Mouse (Mus musculus) stomach, postnatal 0 days (tissue): ENCODE data around the gene Tnip1. TPM values are rescaled to one million over a fixed set of nuclear protein-coding genes. Genes with fewer than 3 reads are reported as not detected.

Experiments
- ATAC-seq: fragments of 200-750 bp; cut with Nextera tagmentation; 2 replicates; pipeline ENCODE4 v1.8.0; 2017; ENCODE audit not compliant: low FRiP score, low TSS enrichment
- DNase-seq: peaks from one replicate; pipeline ENCODE4 v3.0.0-alpha.2; 2016; ENCODE audit warnings: low spot score
- H3K27ac ChIP-seq: fragments of 300-500 bp; sonication (generic); replicated peaks from 2 replicates; pipeline ENCODE4 v1.5.1; 2014; ENCODE audit warnings: mild to moderate bottlenecking, control low read depth
- H3K27me3 ChIP-seq: fragments of 300-500 bp; sonication (generic); 2 replicates; pipeline ENCODE4 v1.6.1; 2014; ENCODE audit warnings: low read length; ENCODE audit not compliant: control insufficient read depth, insufficient read depth
- H3K36me3 ChIP-seq: fragments of 300-500 bp; sonication (generic); 2 replicates; pipeline ENCODE4 v1.6.1; 2014; ENCODE audit warnings: low read length, mixed read lengths; ENCODE audit not compliant: control insufficient read depth, insufficient read depth
- H3K4me1 ChIP-seq: fragments of 300-500 bp; sonication (generic); replicated peaks from 2 replicates; pipeline ENCODE4 v1.6.1; 2014; ENCODE audit warnings: antibody characterized with exemption; ENCODE audit not compliant: control insufficient read depth, insufficient read depth
- H3K4me2 ChIP-seq: fragments of 300-500 bp; sonication (generic); replicated peaks from 2 replicates; pipeline ENCODE4 v1.6.1; 2014; ENCODE audit warnings: low read depth, mild to moderate bottlenecking, control low read depth, moderate library complexity
- H3K4me3 ChIP-seq: fragments of 300-500 bp; sonication (generic); 2 replicates; pipeline ENCODE4 v1.5.1; 2014; ENCODE audit warnings: low read depth, low read length, control low read depth
- H3K9ac ChIP-seq: fragments of 300-500 bp; sonication (generic); 2 replicates; pipeline ENCODE4 v1.6.1; 2014; ENCODE audit warnings: mild to moderate bottlenecking, low read length, control low read depth, mixed read lengths
- H3K9me3 ChIP-seq: fragments of 300-500 bp; sonication (generic); 2 replicates; pipeline ENCODE4 v1.6.1; 2016; ENCODE audit warnings: low read length; ENCODE audit not compliant: control insufficient read depth
- CTCF ChIP-seq: IDR thresholded peaks from 2 replicates; pipeline ENCODE4 v1.5.1; 2016; ENCODE audit warnings: antibody characterized with exemption, low read depth, mild to moderate bottlenecking, moderate library complexity
- EP300 ChIP-seq: optimal IDR thresholded peaks from 2 replicates; pipeline ENCODE3; 2016; ENCODE audit warnings: antibody characterized with exemption
- WGBS: fragments of 180-500 bp; shearing (Covaris S2); extraction: QIAGEN DNeasy Blood & Tissue Kit; methylation state at CpG from one replicate; pipeline ENCODE4 v1.1.7; 2014; 5-methylcytosine and 5-hydroxymethylcytosine counted together
- polyA plus RNA-seq: library from polyadenylated mRNA; unstranded; fragments of >200 nt; fragmentation: Nextera tagmentation; extraction: Ambion mirVana; gene quantifications from 2 replicates; pipeline ENCODE4 v1.2.1, GENCODE M21; 2015

Gene Tnip1
- polyA plus RNA-seq, 1 experiment from 2014 or later = 14.7 TPM

DNA sequence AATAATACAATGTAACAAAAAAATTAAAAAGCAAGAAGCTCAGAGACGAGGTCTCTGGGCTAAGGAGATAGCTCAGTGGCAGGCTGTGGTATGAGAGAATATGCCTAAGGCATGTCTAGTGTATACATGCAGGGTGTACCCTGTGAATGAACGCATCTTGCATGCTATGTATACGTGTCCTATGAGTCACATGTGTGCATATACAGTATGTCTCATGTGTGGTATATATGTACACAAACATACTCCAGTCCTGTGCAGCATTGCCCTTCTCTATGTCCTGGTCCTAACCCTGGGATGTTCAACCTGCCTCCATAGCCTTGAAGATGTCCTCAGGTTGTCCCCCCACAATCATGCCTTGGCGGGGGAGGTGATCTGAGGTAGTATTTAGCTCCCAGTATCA lies 21.9 kb upstream of the Tnip1 start:
- no peaks in the 10 kb centered on the region for H3K4me1 ChIP-seq
- H3K4me2 ChIP-seq = no peak overlapping the region
- H3K9ac ChIP-seq = no peak overlapping the region
- peaks cover 22% of the 10 kb centered on the region for H3K36me3 ChIP-seq
- DNase-seq = no peak
- whole genome bisulfite sequencing = 48% methylated on average over 4 of the region's 4 CpGs
- ATAC-seq = peak; percentile 51; the same call in 1 of the 2 replicates
- no peak for TF ChIP-seq CTCF
- no peak for TF ChIP-seq EP300
- H3K27ac ChIP-seq = no peak overlapping the region
- H3K4me3 ChIP-seq = no peak overlapping the region
- no peaks in the 10 kb centered on the region for H3K27me3 ChIP-seq
- H3K9me3 ChIP-seq = no peaks in the 10 kb centered on the region

DNA sequence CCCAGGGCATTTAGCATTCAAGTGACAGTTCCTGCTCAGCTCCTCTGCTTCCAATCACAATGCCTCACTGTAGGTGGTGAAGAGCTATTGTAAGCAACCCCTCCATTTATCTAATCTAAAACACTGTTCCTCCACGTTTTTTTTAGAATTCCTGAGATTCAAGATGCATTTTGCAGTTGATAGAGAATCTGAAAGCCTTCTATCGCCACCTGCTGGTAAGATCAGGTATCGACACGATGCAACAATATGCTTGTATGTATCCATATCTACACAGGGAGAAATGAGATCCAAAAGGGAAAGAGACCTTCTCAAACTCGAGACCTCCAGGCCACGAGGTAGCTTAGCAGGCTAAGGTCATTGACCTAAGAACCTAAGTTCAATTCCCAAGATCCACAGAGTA lies 21.4 kb upstream of the Tnip1 start:
- 1% methylated on average over 6 of the region's 6 CpGs for WGBS
- Histone ChIP-seq H3K4me1 (no peaks in the 10 kb centered on the region), H3K4me2 (no peak overlapping the region), H3K9me3 (no peaks in the 10 kb centered on the region), H3K27me3 (no peaks in the 10 kb centered on the region), H3K36me3 (peaks cover 22% of the 10 kb centered on the region), H3K9ac (no peak overlapping the region), H3K27ac (no peak overlapping the region), H3K4me3 (no peak overlapping the region)
- TF ChIP-seq EP300 (no peak), CTCF (peak; percentile 95)
- ATAC-seq = no peak
- peak; percentile 80 for DNase-seq

DNA sequence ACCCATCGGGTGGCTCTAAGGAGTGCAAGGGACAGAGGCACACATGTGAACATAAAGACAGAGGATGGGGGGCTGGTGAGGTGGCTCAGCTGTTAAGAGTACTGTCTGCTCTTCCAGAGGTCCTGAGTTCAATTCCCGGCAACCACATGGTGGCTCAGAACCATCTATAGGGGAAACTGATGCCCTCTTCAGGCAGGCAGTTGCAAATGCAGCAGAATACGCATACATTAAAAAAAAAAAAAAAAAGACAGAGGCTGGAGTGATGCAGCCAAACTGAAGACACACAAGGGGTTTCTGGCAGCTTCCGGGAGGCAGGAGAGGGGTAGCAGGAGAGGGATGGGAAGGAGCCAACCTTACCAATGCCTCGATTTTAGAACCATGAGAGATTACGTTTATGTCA lies 19.8 kb upstream of the Tnip1 start:
- no peak overlapping the region for H3K4me2 ChIP-seq
- H3K27me3 ChIP-seq = no peaks in the 10 kb centered on the region
- TF ChIP-seq CTCF (peak; percentile 40), EP300 (no peak)
- DNase-seq (no peak), ATAC-seq (no peak)
- H3K4me3 ChIP-seq = no peak overlapping the region
- H3K9ac ChIP-seq = no peak overlapping the region
- WGBS = 81% methylated on average over 6 of the region's 6 CpGs
- peaks cover 23% of the 10 kb centered on the region for H3K36me3 ChIP-seq
- H3K27ac ChIP-seq = no peak overlapping the region
- no peaks in the 10 kb centered on the region for H3K4me1 ChIP-seq
- H3K9me3 ChIP-seq = no peaks in the 10 kb centered on the region

DNA sequence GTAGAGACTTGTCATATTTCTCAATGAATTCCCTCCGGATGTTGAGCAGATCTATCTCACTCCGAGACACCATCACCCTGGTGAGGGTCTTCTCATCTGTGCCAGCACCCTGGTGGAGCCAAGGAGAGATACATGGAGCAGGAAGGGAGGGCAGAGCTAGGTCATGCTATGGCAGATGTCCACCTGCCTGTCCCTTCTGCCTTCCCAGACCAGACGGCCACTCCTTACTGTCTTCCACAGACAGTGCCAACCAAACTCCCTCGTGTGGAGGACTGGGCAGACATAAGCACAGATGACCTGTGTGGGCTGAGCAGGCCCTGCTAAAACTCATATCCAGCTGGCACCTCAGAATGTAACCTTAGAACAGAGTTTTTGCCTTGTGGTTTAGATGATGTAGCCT lies 18.9 kb upstream of the Tnip1 start:
- H3K27me3 ChIP-seq = no peaks in the 10 kb centered on the region
- TF ChIP-seq EP300 (no peak), CTCF (no peak)
- H3K4me1 ChIP-seq = no peaks in the 10 kb centered on the region
- no peak overlapping the region for H3K4me2 ChIP-seq
- H3K4me3 ChIP-seq = no peak overlapping the region
- no peak overlapping the region for H3K27ac ChIP-seq
- WGBS = 88% methylated on average over 4 of the region's 4 CpGs
- DNase-seq (no peak), ATAC-seq (no peak)
- H3K9me3 ChIP-seq = no peaks in the 10 kb centered on the region
- H3K9ac ChIP-seq = no peak overlapping the region
- peaks cover 19% of the 10 kb centered on the region for H3K36me3 ChIP-seq

DNA sequence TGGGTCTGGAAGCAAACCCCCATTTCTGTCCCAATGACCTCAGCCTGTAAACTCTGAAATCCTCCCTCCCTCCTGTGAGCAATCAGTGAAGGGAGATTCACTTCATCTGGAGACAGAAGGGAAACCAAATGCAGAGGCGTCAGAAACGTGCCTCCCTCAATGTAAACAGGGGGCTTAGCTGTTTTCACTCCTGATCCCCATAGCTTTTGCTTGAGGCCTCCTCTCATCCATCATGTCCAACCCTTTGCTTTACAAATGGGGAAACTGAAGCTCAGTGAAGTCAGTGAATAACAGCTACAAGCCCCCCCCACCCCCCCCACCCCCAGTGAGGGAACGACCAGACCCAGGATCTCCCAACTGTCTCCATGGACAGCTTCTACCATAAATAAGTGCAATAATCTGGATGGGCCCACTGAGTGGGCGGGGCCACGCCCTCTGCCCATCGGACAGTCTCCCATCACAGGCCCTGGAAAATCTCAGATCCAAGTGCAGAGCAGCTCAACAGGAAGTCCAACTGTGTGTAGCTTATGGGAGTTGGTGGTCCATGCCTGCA lies 14.7 kb upstream of the Tnip1 start:
- ATAC-seq = peak; percentile 65; the same call in 1 of the 2 replicates
- no peak overlapping the region for H3K4me3 ChIP-seq
- WGBS = 32% methylated on average over 6 of the region's 6 CpGs
- no peaks in the 10 kb centered on the region for H3K27me3 ChIP-seq
- DNase-seq = no peak
- peaks cover 4% of the 10 kb centered on the region; the same call in 1 of the 2 replicates for H3K4me1 ChIP-seq
- no peak overlapping the region for H3K4me2 ChIP-seq
- peak overlapping the region; percentile 69 for H3K27ac ChIP-seq
- no peak overlapping the region for H3K9ac ChIP-seq
- no peak for TF ChIP-seq CTCF
- no peak for TF ChIP-seq EP300
- H3K36me3 ChIP-seq = peaks cover 9% of the 10 kb centered on the region; the same call in 1 of the 2 replicates
- no peaks in the 10 kb centered on the region for H3K9me3 ChIP-seq

DNA sequence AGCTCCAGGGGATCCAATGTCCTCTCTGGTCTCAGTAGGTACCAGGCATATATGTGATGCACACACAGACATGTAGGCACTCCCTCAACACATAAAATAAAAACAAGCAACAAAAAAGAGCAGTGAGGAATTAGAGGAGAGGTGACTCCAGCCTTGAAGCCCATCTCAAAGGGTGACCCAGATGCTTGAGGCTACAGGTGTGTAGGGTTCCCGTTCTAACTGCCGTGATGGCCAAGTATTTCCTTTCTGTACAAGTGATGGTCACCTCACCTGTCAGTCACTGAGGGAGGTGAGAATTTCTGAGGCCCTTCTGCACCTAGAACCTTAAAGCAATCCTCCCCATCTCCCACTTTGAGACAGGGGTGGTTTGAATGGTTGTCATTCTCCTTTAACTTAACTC lies 13.6 kb upstream of the Tnip1 start:
- Histone ChIP-seq H3K36me3 (peaks cover 5% of the 10 kb centered on the region; the same call in 1 of the 2 replicates), H3K9ac (no peak overlapping the region), H3K27me3 (no peaks in the 10 kb centered on the region), H3K27ac (no peak overlapping the region), H3K4me3 (no peak overlapping the region), H3K4me2 (no peak overlapping the region), H3K9me3 (no peaks in the 10 kb centered on the region), H3K4me1 (peaks cover 4% of the 10 kb centered on the region; the same call in 1 of the 2 replicates)
- ATAC-seq = no peak
- WGBS = 95% methylated on average over 2 of the region's 2 CpGs
- no peak for DNase-seq
- no peak for TF ChIP-seq EP300
- TF ChIP-seq CTCF = no peak
